Mouse (Mus musculus): ENCODE data around the gene Ehbp1l1. TPM values are rescaled to one million over a fixed set of nuclear protein-coding genes. Genes with fewer than 3 reads are reported as not detected.

The Ehbp1l1 gene
- 5.8 and 6.1 TPM in 2 replicates for polyA plus RNA-seq (2014; fragmentation: Nextera tagmentation; extraction: Ambion mirVana)

- ATAC-seq (ENCODE audit: insufficient number of reproducible peaks, low FRiP score, low TSS enrichment, low read depth) (no peak), DNase-seq (ENCODE audit: low spot score) (peak; percentile 58)
- peak within 1 kb of the TSS; percentile 98 for H3K4me3 ChIP-seq (ENCODE audit: low read depth, low read length)
- 12% methylated on average over 49 of the region's 49 CpGs for WGBS
- peaks cover 33% of the 10 kb centered on the region for H3K4me1 ChIP-seq (ENCODE audit: control insufficient read depth, insufficient read depth, low read length)
- H3K9ac ChIP-seq (ENCODE audit: low read length), result peak within 1 kb of the TSS; percentile 32
- H3K27ac ChIP-seq (replicated peaks; ENCODE audit: low read depth, low read length), result no peak within 1 kb of the TSS
- H3K9me3 ChIP-seq (ENCODE audit: control insufficient read depth, low read length), result no peaks in the 10 kb centered on the region
- H3K36me3 ChIP-seq (ENCODE audit: control insufficient read depth, insufficient read depth, low read length), result peaks cover 10% of the 10 kb centered on the region
- H3K4me2 ChIP-seq (ENCODE audit: low read depth, severe bottlenecking), result peak within 1 kb of the TSS; percentile 94
- no peaks in the 10 kb centered on the region for H3K27me3 ChIP-seq (ENCODE audit: control insufficient read depth, insufficient read depth, low read length)
Measured at GRCm38 (mm10) chr19:5725767-5726515, at the start of gene Ehbp1l1. Ehbp1l1 (minus strand) TSS chr19:5726317.

DNA sequence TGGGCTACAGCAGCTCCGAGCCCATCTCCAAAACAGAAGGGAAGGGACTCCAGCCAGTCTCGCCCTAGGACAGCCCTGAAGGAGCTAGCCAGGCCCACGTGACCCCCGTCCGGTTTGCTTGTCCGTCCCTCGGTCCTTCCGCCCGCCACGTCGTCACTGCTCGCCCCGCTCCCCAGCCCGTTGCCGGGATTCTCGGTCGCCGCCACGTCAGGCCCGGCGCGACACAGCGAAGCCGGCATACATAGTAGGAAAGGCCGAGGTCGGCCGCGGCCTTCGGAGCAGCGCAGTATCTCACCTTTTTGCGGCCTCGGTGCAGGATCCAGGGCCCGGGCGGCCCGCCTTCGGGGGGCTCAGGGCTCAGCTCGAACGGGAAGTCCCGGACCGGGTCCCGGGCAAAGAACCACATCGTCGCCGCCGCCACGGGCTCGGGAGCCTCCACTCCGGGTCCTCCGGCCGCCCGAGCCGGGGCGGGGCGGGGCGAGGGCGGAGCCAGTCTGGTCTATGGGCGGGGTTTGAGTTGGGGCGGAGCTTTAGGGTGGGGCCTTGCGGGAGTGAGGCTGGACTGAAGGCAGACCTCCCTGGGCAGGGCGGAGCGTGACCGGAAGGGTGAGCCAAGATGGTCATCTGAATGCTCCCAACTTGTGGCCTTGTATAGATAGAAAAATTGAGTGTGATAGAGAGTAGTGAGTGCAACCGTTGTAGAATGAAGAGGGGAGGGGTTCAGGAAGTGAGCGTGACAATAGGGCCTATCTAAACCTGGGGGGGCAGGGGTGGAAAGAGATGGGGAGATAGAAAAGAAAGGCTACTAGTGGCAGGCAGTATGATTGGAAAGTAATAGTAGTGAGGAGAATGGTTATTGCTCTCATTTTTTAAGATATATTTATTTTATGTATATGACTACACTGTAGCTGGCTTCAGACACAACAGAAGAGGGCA is 45.1 kb upstream of the Ehbp1l1 start, which contains the start of gene Scyl1:
Gene Scyl1 (minus strand): TSS at position 495 of the 936 bp plus-strand sequence.
- Histone ChIP-seq H3K4me1 (ENCODE audit: control insufficient read depth, insufficient read depth, low read length) (peaks cover 10% of the 10 kb centered on the region), H3K27ac (replicated peaks; ENCODE audit: low read depth, low read length) (peak within 1 kb of the TSS; percentile 59), H3K36me3 (ENCODE audit: control insufficient read depth, insufficient read depth, low read length) (peaks cover 4% of the 10 kb centered on the region; the same call in 1 of the 2 replicates), H3K9me3 (ENCODE audit: control insufficient read depth, low read length) (no peaks in the 10 kb centered on the region), H3K9ac (ENCODE audit: low read length) (peak within 1 kb of the TSS; percentile 84), H3K27me3 (ENCODE audit: control insufficient read depth, insufficient read depth, low read length) (no peaks in the 10 kb centered on the region), H3K4me2 (ENCODE audit: low read depth, severe bottlenecking) (peak within 1 kb of the TSS; percentile 62), H3K4me3 (ENCODE audit: low read depth, low read length) (peak within 1 kb of the TSS; percentile 93)
- peak; percentile 93 for ATAC-seq (ENCODE audit: insufficient number of reproducible peaks, low FRiP score, low TSS enrichment, low read depth)
- 1% methylated on average over 64 of the region's 64 CpGs for WGBS
- peak; percentile 96 for DNase-seq (ENCODE audit: low spot score)

DNA sequence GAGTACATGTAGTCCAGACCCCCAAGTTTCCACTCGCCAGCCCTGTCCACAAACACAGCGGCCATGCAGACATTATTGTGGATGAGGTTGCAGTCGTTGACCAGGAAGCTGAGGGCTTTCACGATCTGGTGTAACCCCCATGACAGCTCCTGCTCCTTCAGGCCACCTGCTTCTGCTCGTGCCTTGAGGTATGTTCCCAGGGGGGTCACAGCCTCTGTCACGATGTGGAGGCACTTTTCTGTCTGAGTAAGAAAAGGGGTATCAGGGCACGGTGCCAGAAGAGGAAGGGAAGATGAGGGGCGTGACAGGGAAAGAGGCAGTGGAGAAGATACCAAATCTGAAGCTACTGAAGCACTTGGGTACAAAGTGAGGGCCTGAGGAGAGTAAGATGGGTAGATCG is 44.2 kb upstream of the Ehbp1l1 start:
- Histone ChIP-seq H3K36me3 (ENCODE audit: control insufficient read depth, insufficient read depth, low read length) (peaks cover 7% of the 10 kb centered on the region), H3K9me3 (ENCODE audit: control insufficient read depth, low read length) (no peaks in the 10 kb centered on the region), H3K4me2 (ENCODE audit: low read depth, severe bottlenecking) (peak overlapping the region; percentile 62), H3K4me3 (ENCODE audit: low read depth, low read length) (peak overlapping the region; percentile 93), H3K9ac (ENCODE audit: low read length) (peak overlapping the region; percentile 84), H3K4me1 (ENCODE audit: control insufficient read depth, insufficient read depth, low read length) (peaks cover 10% of the 10 kb centered on the region), H3K27me3 (ENCODE audit: control insufficient read depth, insufficient read depth, low read length) (no peaks in the 10 kb centered on the region), H3K27ac (replicated peaks; ENCODE audit: low read depth, low read length) (no peak overlapping the region)
- 58% methylated on average over 9 of the region's 9 CpGs for WGBS
- DNase-seq (ENCODE audit: low spot score), result no peak
- no peak for ATAC-seq (ENCODE audit: insufficient number of reproducible peaks, low FRiP score, low TSS enrichment, low read depth)

DNA sequence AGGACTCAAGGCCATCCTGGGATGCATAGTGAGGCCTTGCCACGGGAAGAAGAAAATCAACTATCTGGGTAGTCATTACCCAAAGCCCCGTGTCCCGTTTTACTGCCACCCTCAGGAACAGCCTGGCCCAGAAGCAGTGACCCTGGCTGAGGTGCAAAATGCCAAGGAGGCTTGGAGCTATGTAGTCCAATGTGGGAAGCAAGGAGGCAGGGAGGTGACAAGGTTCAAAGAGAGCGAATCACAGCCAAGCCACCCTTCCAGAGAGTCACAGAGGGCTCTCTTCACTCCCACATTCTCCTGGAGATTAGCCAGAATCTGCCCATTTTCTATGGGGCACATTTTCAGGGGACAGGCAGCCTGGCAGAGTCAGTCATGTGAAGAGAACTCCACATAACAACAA is 41.2 kb upstream of the Ehbp1l1 start:
- ATAC-seq (ENCODE audit: insufficient number of reproducible peaks, low FRiP score, low TSS enrichment, low read depth), result no peak
- Histone ChIP-seq H3K36me3 (ENCODE audit: control insufficient read depth, insufficient read depth, low read length) (peaks cover 23% of the 10 kb centered on the region), H3K27me3 (ENCODE audit: control insufficient read depth, insufficient read depth, low read length) (no peaks in the 10 kb centered on the region), H3K4me1 (ENCODE audit: control insufficient read depth, insufficient read depth, low read length) (peaks cover 10% of the 10 kb centered on the region), H3K4me3 (ENCODE audit: low read depth, low read length) (no peak overlapping the region), H3K27ac (replicated peaks; ENCODE audit: low read depth, low read length) (no peak overlapping the region), H3K4me2 (ENCODE audit: low read depth, severe bottlenecking) (no peak overlapping the region), H3K9ac (ENCODE audit: low read length) (no peak overlapping the region), H3K9me3 (ENCODE audit: control insufficient read depth, low read length) (no peaks in the 10 kb centered on the region)
- no peak for DNase-seq (ENCODE audit: low spot score)
- 90% methylated on average over 4 of the region's 4 CpGs for WGBS

GRCm38 (mm10) chr19:5763163-5763562 is 37.0 kb upstream of the Ehbp1l1 start:
- no peak for ATAC-seq (ENCODE audit: insufficient number of reproducible peaks, low FRiP score, low TSS enrichment, low read depth)
- WGBS, result 92% methylated on average over 6 of the region's 6 CpGs
- no peaks in the 10 kb centered on the region for H3K4me1 ChIP-seq (ENCODE audit: control insufficient read depth, insufficient read depth, low read length)

GRCm38 (mm10) chr19:5758878-5759403 is 32.8 kb upstream of the Ehbp1l1 start:
- no peak overlapping the region for H3K27ac ChIP-seq (replicated peaks; ENCODE audit: low read depth, low read length)
- DNase-seq (ENCODE audit: low spot score) (no peak), ATAC-seq (ENCODE audit: insufficient number of reproducible peaks, low FRiP score, low TSS enrichment, low read depth) (no peak)
- WGBS, result 94% methylated on average over 14 of the region's 14 CpGs
- peaks cover 30% of the 10 kb centered on the region for H3K36me3 ChIP-seq (ENCODE audit: control insufficient read depth, insufficient read depth, low read length)
- no peak overlapping the region for H3K9ac ChIP-seq (ENCODE audit: low read length)
- H3K4me2 ChIP-seq (ENCODE audit: low read depth, severe bottlenecking), result no peak overlapping the region
- H3K27me3 ChIP-seq (ENCODE audit: control insufficient read depth, insufficient read depth, low read length), result peaks cover 28% of the 10 kb centered on the region
- H3K4me3 ChIP-seq (ENCODE audit: low read depth, low read length), result no peak overlapping the region
- H3K9me3 ChIP-seq (ENCODE audit: control insufficient read depth, low read length), result no peaks in the 10 kb centered on the region
- peaks cover 11% of the 10 kb centered on the region for H3K4me1 ChIP-seq (ENCODE audit: control insufficient read depth, insufficient read depth, low read length)

More at GRCm38 (mm10) chr19:5763163-5763562, 37.0 kb upstream of the Ehbp1l1 start:
- no peak overlapping the region for H3K4me2 ChIP-seq (ENCODE audit: low read depth, severe bottlenecking)
- H3K36me3 ChIP-seq (ENCODE audit: control insufficient read depth, insufficient read depth, low read length), result peaks cover 42% of the 10 kb centered on the region
- no peak overlapping the region for H3K9ac ChIP-seq (ENCODE audit: low read length)
- H3K27ac ChIP-seq (replicated peaks; ENCODE audit: low read depth, low read length), result no peak overlapping the region
- DNase-seq (ENCODE audit: low spot score), result no peak
- H3K27me3 ChIP-seq (ENCODE audit: control insufficient read depth, insufficient read depth, low read length), result peaks cover 7% of the 10 kb centered on the region; the same call in 1 of the 2 replicates
- H3K9me3 ChIP-seq (ENCODE audit: control insufficient read depth, low read length), result no peaks in the 10 kb centered on the region
- no peak overlapping the region for H3K4me3 ChIP-seq (ENCODE audit: low read depth, low read length)

DNA sequence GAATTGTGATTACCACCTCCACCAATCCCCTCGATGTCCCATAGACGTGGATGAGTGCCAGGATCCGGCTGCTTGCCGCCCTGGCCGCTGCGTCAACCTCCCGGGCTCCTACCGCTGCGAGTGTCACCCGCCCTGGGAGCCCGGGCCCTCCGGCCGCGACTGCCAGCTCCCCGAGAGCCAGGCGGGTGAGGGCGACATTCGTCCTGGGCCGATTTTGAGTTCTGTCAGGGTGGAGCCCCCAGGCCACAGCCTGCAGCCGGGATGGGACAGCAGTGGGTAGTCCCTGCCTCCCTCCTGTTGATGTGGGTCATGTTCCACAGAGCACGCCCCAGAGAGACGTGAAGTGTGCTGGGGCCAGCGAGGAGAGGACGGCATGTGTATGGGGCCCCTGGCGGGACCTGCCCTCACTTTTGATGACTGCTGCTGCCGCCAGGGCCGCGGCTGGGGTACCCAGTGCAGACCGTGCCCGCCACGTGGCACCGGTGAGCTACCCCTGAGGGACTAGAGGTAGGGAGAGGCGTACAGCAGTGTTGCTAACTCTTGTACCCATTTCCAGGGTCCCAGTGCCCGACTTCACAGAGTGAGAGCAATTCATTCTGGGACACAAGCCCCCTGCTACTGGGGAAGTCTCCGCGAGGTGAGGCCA is 31.0 kb upstream of the Ehbp1l1 start:
- peak; percentile 36 for DNase-seq (ENCODE audit: low spot score)
- H3K27ac ChIP-seq (replicated peaks; ENCODE audit: low read depth, low read length), result no peak overlapping the region
- H3K9ac ChIP-seq (ENCODE audit: low read length), result peak overlapping the region; percentile 55; the same call in 1 of the 2 replicates
- ATAC-seq (ENCODE audit: insufficient number of reproducible peaks, low FRiP score, low TSS enrichment, low read depth), result no peak
- peak overlapping the region; percentile 17 for H3K4me3 ChIP-seq (ENCODE audit: low read depth, low read length)
- 10% methylated on average over 36 of the region's 36 CpGs for WGBS
- peak overlapping the region; percentile 48 for H3K4me2 ChIP-seq (ENCODE audit: low read depth, severe bottlenecking)
- peaks cover 11% of the 10 kb centered on the region for H3K4me1 ChIP-seq (ENCODE audit: control insufficient read depth, insufficient read depth, low read length)
- peaks cover 32% of the 10 kb centered on the region for H3K27me3 ChIP-seq (ENCODE audit: control insufficient read depth, insufficient read depth, low read length)
- H3K9me3 ChIP-seq (ENCODE audit: control insufficient read depth, low read length), result no peaks in the 10 kb centered on the region
- peaks cover 23% of the 10 kb centered on the region for H3K36me3 ChIP-seq (ENCODE audit: control insufficient read depth, insufficient read depth, low read length)

Data from limb, embryonic 11.5 days (tissue).